Mouse (Mus musculus): ENCODE results near the gene Btg2. TPM values are rescaled to one million over a fixed set of nuclear protein-coding genes. Genes with fewer than 3 reads are reported as not detected.

Gene Btg2
- total and polyA plus RNA-seq, 3 experiments: 29.9 to 33.5 (median 31.0) TPM

GRCm38 (mm10) chr1:134048759-134049158 lies 30.2 kb downstream of the Btg2 start:
- peak; percentile 84; the same call in 1 of the 2 replicates for TF ChIP-seq EP300 (IDR thresholded peaks at IDR 0.05; ENCODE audit: insufficient read depth, low read depth, low read length)
- peak; percentile 84 for TF ChIP-seq CTCF (IDR thresholded peaks at IDR 0.05)
- no peak for TF ChIP-seq POLR2A (IDR thresholded peaks at IDR 0.05; ENCODE audit: insufficient read depth, low read depth, low read length)
- intact Hi-C loops (cut with DNase I): loop anchor here (1.0 kb wide), 1 partner anchor 312 kb away; no protein-coding TSS in a partner anchor
- H3K4me3 ChIP-seq: no peak overlapping the region
- H3K79me2 ChIP-seq (replicated peaks; ENCODE audit: control insufficient read depth, insufficient read depth, low read length): no peaks in the 10 kb centered on the region
- peak; percentile 64 to 73 for DNase-seq
- H3K9ac ChIP-seq (ENCODE audit: low read depth, low read length): no peak overlapping the region
- H3K36me3 ChIP-seq (ENCODE audit: control insufficient read depth, insufficient read depth, low read length): no peaks in the 10 kb centered on the region
- peaks cover 1% of the 10 kb centered on the region; the same call in 1 of the 2 replicates for H3K4me1 ChIP-seq (ENCODE audit: control insufficient read depth, insufficient read depth, low read length)
- H3K27me3 ChIP-seq (ENCODE audit: control insufficient read depth, insufficient read depth, low read length): no peaks in the 10 kb centered on the region
- 6% methylated on average over 5 of the region's 5 CpGs for WGBS
- H3K27ac ChIP-seq: no peak overlapping the region

GRCm38 (mm10) chr1:134047431-134047830 lies 31.5 kb downstream of the Btg2 start:
- Histone ChIP-seq H3K9ac (ENCODE audit: low read depth, low read length) (no peak overlapping the region), H3K27me3 (ENCODE audit: control insufficient read depth, insufficient read depth, low read length) (no peaks in the 10 kb centered on the region), H3K4me3 (no peak overlapping the region), H3K79me2 (replicated peaks; ENCODE audit: control insufficient read depth, insufficient read depth, low read length) (no peaks in the 10 kb centered on the region), H3K27ac (no peak overlapping the region), H3K36me3 (ENCODE audit: control insufficient read depth, insufficient read depth, low read length) (no peaks in the 10 kb centered on the region), H3K4me1 (ENCODE audit: control insufficient read depth, insufficient read depth, low read length) (no peaks in the 10 kb centered on the region; the same call in 1 of the 2 replicates)
- WGBS: 81% methylated on average over 6 of the region's 6 CpGs
- intact Hi-C loops (cut with DNase I): no loop called here
- TF ChIP-seq EP300 (IDR thresholded peaks at IDR 0.05; ENCODE audit: insufficient read depth, low read depth, low read length) (no peak), POLR2A (IDR thresholded peaks at IDR 0.05; ENCODE audit: insufficient read depth, low read depth, low read length) (no peak), CTCF (IDR thresholded peaks at IDR 0.05) (no peak)
- no peak for DNase-seq

- Histone ChIP-seq H3K4me1 (ENCODE audit: control insufficient read depth, insufficient read depth, low read length) (no peaks in the 10 kb centered on the region; the same call in 1 of the 2 replicates), H3K4me3 (no peak overlapping the region), H3K27me3 (ENCODE audit: control insufficient read depth, insufficient read depth, low read length) (no peaks in the 10 kb centered on the region), H3K27ac (no peak overlapping the region), H3K36me3 (ENCODE audit: control insufficient read depth, insufficient read depth, low read length) (no peaks in the 10 kb centered on the region), H3K9ac (ENCODE audit: low read depth, low read length) (no peak overlapping the region), H3K79me2 (replicated peaks; ENCODE audit: control insufficient read depth, insufficient read depth, low read length) (no peaks in the 10 kb centered on the region)
- no peak for DNase-seq
- TF ChIP-seq CTCF (IDR thresholded peaks at IDR 0.05) (no peak), EP300 (IDR thresholded peaks at IDR 0.05; ENCODE audit: insufficient read depth, low read depth, low read length) (no peak), POLR2A (IDR thresholded peaks at IDR 0.05; ENCODE audit: insufficient read depth, low read depth, low read length) (no peak)
- intact Hi-C loops (cut with DNase I): loop anchor here (1.0 kb wide), 2 partner anchors 85 to 135 kb away; no protein-coding TSS in a partner anchor
- 36% methylated on average over 23 of the region's 23 CpGs for WGBS
These were observed 32.5 kb downstream of the Btg2 start for GRCm38 (mm10) chr1:134046387-134046786.

- H3K79me2 ChIP-seq (replicated peaks; ENCODE audit: control insufficient read depth, insufficient read depth, low read length): no peaks in the 10 kb centered on the region
- TF ChIP-seq CTCF (IDR thresholded peaks at IDR 0.05) (peak; percentile 83), POLR2A (IDR thresholded peaks at IDR 0.05; ENCODE audit: insufficient read depth, low read depth, low read length) (no peak), EP300 (IDR thresholded peaks at IDR 0.05; ENCODE audit: insufficient read depth, low read depth, low read length) (peak; percentile 68; the same call in 1 of the 2 replicates)
- H3K4me1 ChIP-seq (ENCODE audit: control insufficient read depth, insufficient read depth, low read length): no peaks in the 10 kb centered on the region; the same call in 1 of the 2 replicates
- H3K36me3 ChIP-seq (ENCODE audit: control insufficient read depth, insufficient read depth, low read length): no peaks in the 10 kb centered on the region
- DNase-seq: peak; percentile 76 to 82
- no peak overlapping the region for H3K9ac ChIP-seq (ENCODE audit: low read depth, low read length)
- H3K4me3 ChIP-seq: no peak overlapping the region
- no peaks in the 10 kb centered on the region for H3K27me3 ChIP-seq (ENCODE audit: control insufficient read depth, insufficient read depth, low read length)
- intact Hi-C loops (cut with DNase I): loop anchor here (1.0 kb wide), 2 partner anchors 85 to 135 kb away; no protein-coding TSS in a partner anchor
- 5% methylated on average over 9 of the region's 9 CpGs for WGBS
- H3K27ac ChIP-seq: no peak overlapping the region
These were observed 32.9 kb downstream of the Btg2 start for GRCm38 (mm10) chr1:134045971-134046370.

GRCm38 (mm10) chr1:134044805-134045204 lies 34.1 kb downstream of the Btg2 start:
- 89% methylated on average over 6 of the region's 6 CpGs for WGBS
- Histone ChIP-seq H3K27ac (no peak overlapping the region), H3K36me3 (ENCODE audit: control insufficient read depth, insufficient read depth, low read length) (no peaks in the 10 kb centered on the region), H3K79me2 (replicated peaks; ENCODE audit: control insufficient read depth, insufficient read depth, low read length) (no peaks in the 10 kb centered on the region), H3K9ac (ENCODE audit: low read depth, low read length) (no peak overlapping the region), H3K27me3 (ENCODE audit: control insufficient read depth, insufficient read depth, low read length) (no peaks in the 10 kb centered on the region), H3K4me3 (no peak overlapping the region), H3K4me1 (ENCODE audit: control insufficient read depth, insufficient read depth, low read length) (no peaks in the 10 kb centered on the region; the same call in 1 of the 2 replicates)
- TF ChIP-seq CTCF (IDR thresholded peaks at IDR 0.05) (no peak), POLR2A (IDR thresholded peaks at IDR 0.05; ENCODE audit: insufficient read depth, low read depth, low read length) (no peak), EP300 (IDR thresholded peaks at IDR 0.05; ENCODE audit: insufficient read depth, low read depth, low read length) (no peak)
- DNase-seq: no peak
- intact Hi-C loops (cut with DNase I): no loop called here

GRCm38 (mm10) chr1:134042341-134042740 lies 36.6 kb downstream of the Btg2 start:
- no peak overlapping the region for H3K27ac ChIP-seq
- 62% methylated on average over 1 of the region's 1 CpGs for WGBS
- no peaks in the 10 kb centered on the region for H3K36me3 ChIP-seq (ENCODE audit: control insufficient read depth, insufficient read depth, low read length)
- no peaks in the 10 kb centered on the region for H3K27me3 ChIP-seq (ENCODE audit: control insufficient read depth, insufficient read depth, low read length)
- intact Hi-C loops (cut with DNase I): no loop called here
- no peak for DNase-seq
- no peaks in the 10 kb centered on the region for H3K79me2 ChIP-seq (replicated peaks; ENCODE audit: control insufficient read depth, insufficient read depth, low read length)
- H3K4me1 ChIP-seq (ENCODE audit: control insufficient read depth, insufficient read depth, low read length): no peaks in the 10 kb centered on the region; the same call in 1 of the 2 replicates
- H3K9ac ChIP-seq (ENCODE audit: low read depth, low read length): no peak overlapping the region
- TF ChIP-seq CTCF (IDR thresholded peaks at IDR 0.05) (no peak), EP300 (IDR thresholded peaks at IDR 0.05; ENCODE audit: insufficient read depth, low read depth, low read length) (no peak), POLR2A (IDR thresholded peaks at IDR 0.05; ENCODE audit: insufficient read depth, low read depth, low read length) (no peak)
- H3K4me3 ChIP-seq: no peak overlapping the region
